Mouse (Mus musculus) bone marrow, adult 2 months (tissue): Measurements from ENCODE around the gene Srrm3.

Experiments used
- CTCF ChIP-seq: fragments of 200-500 bp; IDR thresholded peaks from 2 replicates; pipeline ENCODE4 v1.5.1; 2011; ENCODE audit warnings: low read length, control low read depth; ENCODE audit not compliant: control insufficient read depth, insufficient read depth
- POLR2A ChIP-seq: fragments of 200-500 bp; IDR thresholded peaks from 2 replicates; pipeline ENCODE4 v1.6.1; 2011; ENCODE audit warnings: low read depth, mild to moderate bottlenecking, control low read depth, low read length, borderline replicate concordance; ENCODE audit not compliant: control insufficient read depth

DNA sequence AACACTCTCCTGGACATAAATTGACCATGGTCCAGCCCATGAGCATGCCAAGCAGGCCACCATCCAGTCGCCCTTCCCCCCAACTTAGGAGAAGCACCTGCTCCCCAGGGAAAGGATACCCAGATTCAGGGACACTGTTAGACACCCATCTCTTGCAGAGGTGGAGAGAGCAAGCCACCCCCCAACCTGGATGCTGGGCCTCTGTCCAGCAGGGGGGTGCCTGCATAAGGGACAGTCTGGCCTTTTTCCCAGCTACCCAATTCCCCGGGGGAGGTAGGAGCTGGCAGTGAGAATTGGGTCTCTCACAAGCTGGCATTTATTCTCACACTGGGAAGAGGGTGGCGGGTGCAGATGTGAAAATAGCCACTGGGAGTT lies 560 bp downstream of the Srrm3 start:
- no peak for TF ChIP-seq POLR2A
- no peak for TF ChIP-seq CTCF
